Mouse (Mus musculus) c-Kit-negative CD71-positive TER-119-positive erythroid progenitor cells, embryonic 14.5 days (primary cell): ENCODE measurements around the gene Baz2b.
"Not testable (repeated sequence)": the region's sequence is repeated elsewhere in the genome, so short reads cannot be mapped to it uniquely, and the experiment has no call there.

Source experiments
- DNase-seq: peaks from one replicate; pipeline ENCODE4 v3.0.0-alpha.2; 2013; ENCODE audit warnings: low read depth, low spot score

Baz2b gene

GRCm38 (mm10) chr2:59877335-59877734 lies 332.3 kb downstream of the Baz2b start:
- no peak for DNase-seq

GRCm38 (mm10) chr2:59876482-59876881 lies 333.2 kb downstream of the Baz2b start:
- no peak for DNase-seq

GRCm38 (mm10) chr2:59870526-59870925 lies 339.1 kb downstream of the Baz2b start:
- DNase-seq, result no peak

GRCm38 (mm10) chr2:59862618-59863017 lies 347.0 kb downstream of the Baz2b start:
- no peak for DNase-seq

- no peak for DNase-seq
Observed at GRCm38 (mm10) chr2:59854363-59854762, 355.3 kb downstream of the Baz2b start.

- DNase-seq, result no peak
Observed at GRCm38 (mm10) chr2:59853543-59853942, 356.1 kb downstream of the Baz2b start.

- no peak for DNase-seq
Observed at GRCm38 (mm10) chr2:59852916-59853315, 356.7 kb downstream of the Baz2b start.

DNA sequence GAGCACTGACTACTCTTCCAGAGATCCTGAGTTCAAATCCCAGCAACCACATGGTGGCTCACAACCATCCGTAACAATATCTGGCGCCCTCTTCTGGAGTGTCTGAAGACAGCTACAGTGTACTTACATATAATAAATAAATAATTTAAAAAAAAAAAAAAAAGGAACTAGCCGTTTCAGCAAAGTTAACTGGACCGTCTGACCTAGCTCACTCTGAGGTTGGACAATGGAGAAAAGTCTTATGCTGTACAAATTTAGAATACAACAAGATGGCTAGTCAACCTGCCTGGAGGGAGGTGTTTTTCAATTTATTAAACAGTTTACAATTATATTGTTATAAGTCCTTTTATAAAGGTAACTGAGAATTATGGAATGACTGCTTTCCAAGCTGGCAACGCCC lies 357.8 kb downstream of the Baz2b start:
- DNase-seq, result not testable (repeated sequence)
